Mouse (Mus musculus) cerebellum, adult 2 months (tissue): Measurements from ENCODE around the gene Slain2.
"Not testable (repeated sequence)": the region's sequence is repeated elsewhere in the genome, so short reads cannot be mapped to it uniquely, and the experiment has no call there.

Source experiments
- CTCF ChIP-seq: fragments of 200-500 bp; IDR thresholded peaks from 2 replicates; pipeline ENCODE4 v1.5.1; 2011; ENCODE audit warnings: low read depth, mild to moderate bottlenecking, control low read depth, low read length, moderate library complexity, borderline replicate concordance; ENCODE audit not compliant: insufficient read depth
- POLR2A ChIP-seq: fragments of 200-500 bp; IDR thresholded peaks from 2 replicates; pipeline ENCODE4 v1.6.1; 2011; ENCODE audit warnings: low read length, control low read depth, borderline replicate concordance; ENCODE audit not compliant: insufficient read depth

DNA sequence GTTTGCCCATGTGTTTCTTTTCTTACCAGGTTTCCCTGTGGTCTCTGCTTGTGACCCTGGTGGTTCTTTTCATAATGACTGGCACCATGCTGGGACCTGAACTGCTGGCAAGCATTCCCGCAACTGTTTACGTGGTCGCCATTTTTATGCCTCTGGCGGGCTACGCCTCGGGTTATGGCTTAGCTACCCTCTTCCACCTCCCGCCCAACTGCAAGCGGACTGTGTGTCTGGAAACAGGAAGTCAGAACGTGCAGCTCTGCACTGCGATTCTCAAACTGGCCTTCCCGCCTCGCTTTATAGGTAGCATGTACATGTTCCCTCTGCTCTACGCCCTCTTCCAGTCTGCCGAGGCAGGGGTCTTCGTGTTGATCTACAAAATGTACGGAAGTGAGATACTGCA, 97.7 kb downstream of the Slain2 start:
- TF ChIP-seq CTCF, POLR2A: not testable (repeated sequence)
